Mouse (Mus musculus) subcutaneous adipose tissue, adult 2 months (tissue): ENCODE results near the gene Abcg4. TPM values are rescaled to one million over a fixed set of nuclear protein-coding genes. Genes with fewer than 3 reads are reported as not detected.

Experiments
- polyA plus RNA-seq: library from polyadenylated mRNA; depleted of rRNA; stranded (reverse); fragments of >200 nt; gene quantifications from 2 replicates; pipeline ENCODE4 v1.2.3, GENCODE M21; 2012; ENCODE audit warnings: low replicate concordance; rRNA removed

Gene Abcg4
- 4.6 and 20.7 TPM in 2 replicates for polyA plus RNA-seq

DNA sequence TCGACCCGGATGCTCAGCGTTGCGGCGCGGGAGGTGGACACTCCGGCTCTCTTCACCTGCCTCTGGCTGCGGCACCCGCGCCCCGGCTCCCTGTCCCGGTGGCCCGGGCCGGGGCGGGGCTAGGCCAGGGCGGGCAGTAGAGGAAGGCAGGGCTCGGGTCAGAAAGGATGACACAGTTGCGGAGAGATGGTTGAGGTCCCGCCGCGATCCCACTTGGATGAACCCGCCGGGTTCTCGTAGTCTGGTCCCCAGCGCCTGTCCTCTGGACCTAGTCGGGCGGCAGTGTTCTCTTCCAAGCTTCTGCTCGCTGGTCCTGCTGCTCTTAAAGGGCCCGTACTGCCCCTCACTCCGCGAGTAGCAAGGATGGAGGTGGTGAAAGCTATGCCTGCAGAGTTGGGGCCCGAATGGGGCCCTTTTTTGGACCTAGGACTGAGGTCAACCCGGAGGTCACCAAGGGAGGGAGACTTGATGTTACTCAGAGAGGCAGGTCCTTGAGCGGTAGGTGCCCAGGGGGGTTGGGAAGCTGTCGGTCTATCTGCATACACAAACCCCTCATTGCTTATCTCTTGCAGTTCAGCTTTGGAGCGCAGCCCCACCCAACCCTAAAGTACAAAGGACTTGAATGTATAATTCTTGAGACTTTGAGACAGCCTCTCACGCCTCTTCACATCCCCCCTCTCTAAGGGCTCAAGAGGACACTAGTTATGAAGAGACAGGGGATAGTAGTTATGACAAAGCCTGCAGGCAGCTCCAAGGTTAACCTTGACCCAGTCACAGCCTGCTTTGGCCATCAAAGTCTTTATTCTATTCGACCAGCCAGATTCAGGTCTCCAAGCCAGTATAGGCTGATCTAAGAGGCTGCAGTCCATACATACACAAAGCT is at the start of gene Abcg4:
TSS of gene Abcg4 (minus strand) at position 540 of the 883 bp plus-strand sequence.

DNA sequence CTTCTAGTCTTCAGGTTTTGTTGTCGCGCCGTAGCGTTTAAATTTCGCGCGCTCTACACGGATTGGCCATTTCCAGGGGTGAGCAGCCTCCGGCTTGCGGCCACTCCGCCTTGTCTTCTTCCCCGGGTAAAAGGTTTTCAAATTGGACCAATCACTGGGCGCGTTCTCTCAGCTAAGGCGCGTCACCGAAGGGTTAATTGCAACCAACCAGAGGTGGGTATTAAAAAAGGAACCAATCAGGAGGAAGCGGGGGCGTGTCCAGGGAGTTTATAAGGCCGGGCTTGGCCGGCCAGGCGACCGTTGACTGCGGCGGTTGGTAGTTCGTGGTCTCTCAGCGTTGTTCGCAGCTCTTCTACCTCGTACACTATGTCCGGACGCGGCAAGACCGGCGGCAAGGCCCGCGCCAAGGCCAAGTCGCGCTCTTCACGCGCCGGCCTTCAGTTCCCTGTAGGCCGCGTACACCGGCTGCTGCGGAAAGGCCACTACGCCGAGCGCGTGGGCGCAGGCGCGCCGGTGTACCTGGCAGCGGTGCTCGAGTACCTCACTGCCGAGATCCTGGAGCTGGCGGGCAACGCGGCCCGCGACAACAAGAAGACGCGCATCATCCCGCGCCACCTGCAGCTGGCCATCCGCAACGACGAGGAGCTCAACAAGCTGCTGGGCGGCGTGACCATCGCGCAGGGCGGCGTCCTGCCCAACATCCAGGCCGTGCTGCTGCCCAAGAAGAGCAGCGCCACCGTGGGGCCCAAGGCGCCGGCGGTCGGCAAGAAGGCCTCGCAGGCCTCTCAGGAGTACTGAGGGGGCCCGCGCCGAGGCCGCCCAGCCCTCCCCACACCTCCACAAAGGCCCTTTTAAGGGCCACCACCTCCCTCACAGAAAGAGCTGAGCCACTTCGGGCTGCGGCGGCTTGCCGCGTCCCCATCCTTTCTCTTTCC is 46.2 kb upstream of the Abcg4 start, which contains the start of gene H2afx:
TSS of gene H2afx (plus strand) at position 299 of the 935 bp plus-strand sequence.

DNA sequence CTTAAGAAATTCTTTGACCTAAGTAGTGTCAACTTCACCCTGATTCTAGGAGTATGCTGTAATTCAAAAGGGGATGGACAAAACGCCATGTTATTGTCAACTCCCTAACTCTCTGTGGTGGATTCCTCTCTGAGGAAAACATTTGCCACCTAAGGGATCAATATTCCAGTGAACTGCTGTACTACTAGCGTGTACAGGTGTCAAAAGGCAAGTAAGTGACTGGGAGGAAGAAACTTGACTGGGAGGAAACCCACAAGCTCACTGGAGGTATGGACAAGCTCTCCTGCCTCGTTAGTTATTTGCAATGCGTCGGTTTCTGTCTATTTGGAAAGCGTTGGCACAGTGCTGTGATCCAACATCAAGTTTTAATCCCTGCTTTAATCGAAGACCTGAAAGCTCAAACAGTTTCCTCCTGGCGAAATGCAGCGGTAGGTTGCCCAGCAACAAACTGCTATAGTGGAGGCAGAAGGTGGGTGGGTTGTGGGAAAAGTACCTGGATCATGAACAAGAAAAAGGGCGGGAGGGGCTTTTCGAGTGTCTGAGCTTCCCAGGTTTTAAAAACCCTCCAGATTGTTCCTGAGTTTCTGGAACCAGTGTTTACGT is 37.5 kb upstream of the Abcg4 start, which contains the start of gene Dpagt1:
TSS of gene Dpagt1 (plus strand) at position 252 of the 603 bp plus-strand sequence.

DNA sequence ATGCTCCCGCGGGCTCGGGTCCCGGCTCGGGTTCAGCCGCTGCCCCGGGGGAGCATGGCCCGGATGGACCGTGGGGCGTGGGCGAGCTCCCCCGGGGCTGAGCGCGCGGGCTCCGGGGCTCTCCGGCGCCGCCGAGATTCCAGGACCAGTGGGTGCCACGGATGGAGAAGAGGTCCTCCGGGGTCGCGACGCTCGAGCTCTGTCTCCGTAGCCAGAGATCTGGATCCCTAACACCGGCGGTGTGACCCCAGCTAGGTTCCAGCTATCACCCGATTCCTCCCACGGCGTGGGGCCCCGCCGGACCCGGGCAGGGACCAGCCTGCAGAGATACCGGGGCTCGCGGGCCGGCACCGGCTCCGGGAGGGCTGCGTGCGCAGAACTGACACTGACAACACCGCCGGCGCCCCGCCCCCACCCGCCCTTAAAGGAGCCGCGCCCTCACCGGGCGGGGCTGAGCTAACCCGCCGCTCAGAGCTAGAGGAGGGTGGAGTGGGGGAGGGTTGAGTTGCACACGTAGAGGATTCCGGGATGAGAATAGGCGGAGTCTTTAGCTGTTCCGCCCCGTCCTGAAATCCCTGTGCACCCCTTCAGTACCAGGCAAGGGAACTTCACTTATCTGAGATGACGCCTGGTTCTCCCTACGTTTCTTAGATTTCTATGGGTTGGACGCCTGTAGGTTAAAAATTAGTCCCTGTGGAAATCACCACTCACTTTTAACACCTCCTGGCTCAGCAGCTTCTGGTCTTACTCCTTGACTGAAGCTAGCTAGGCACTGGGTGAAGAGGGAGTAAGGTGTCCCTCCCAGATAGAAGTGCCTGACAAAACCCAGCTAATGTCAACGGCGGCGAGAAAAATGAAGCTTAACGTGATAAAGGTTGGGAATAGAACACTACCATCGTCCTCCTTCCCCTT is 31.7 kb upstream of the Abcg4 start, which contains the start of gene C2cd2l:
TSS of gene C2cd2l (minus strand) at position 399 of the 912 bp plus-strand sequence.

DNA sequence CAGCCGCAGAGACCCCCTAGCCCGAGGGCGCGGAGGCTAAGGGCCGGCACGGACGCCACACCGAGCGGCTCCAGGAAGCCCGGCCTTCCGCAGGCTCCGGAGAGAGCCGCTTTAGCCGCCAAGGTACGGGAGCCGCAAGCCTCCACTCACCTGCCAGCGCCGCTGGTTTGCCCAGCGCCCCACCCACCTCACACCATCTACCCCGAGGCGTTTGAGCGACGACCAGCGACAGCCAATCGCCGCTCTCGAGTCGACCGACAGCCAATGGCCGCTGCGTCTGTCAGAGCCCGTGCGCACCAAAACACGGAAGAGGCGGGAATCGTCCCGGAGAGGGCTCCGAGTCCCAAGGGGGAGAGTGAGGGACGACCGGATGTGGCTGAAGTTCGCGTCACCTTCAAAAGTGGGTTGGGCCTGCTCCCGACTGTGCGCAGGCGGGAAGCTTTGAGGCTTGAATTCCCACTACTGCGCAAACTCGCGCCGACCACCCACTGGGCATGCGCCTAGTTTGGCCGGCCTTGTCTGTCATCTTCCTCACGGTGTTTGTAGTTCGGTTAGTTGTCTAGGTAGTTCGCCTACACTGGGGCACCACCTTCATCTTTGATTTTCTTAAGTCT is 17.2 kb upstream of the Abcg4 start, which contains the start of gene Hinfp:
TSS of gene Hinfp (minus strand) at position 206 of the 614 bp plus-strand sequence.

DNA sequence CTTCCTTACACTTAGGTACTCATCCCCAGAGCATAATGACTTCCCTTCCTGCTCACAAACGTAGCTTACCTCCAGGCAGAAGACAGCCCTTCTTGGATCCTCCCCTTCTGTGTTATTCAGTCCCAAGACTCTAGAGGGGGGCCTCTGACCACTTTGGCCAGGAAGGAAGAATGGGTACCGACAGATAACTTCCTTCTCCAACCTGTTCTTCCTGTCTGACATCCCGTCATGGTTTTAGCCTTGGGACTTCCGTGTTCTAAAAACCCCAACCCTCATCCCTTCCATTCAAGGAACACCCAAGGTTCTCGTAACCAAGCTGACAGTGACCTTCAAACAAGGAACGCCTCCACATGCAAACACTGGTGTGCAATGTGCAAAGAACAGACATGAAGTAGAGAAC is 20.0 kb downstream of the Abcg4 start, which contains the start of gene Nlrx1:
TSS of gene Nlrx1 (minus strand) at position 168 of the 400 bp plus-strand sequence.

DNA sequence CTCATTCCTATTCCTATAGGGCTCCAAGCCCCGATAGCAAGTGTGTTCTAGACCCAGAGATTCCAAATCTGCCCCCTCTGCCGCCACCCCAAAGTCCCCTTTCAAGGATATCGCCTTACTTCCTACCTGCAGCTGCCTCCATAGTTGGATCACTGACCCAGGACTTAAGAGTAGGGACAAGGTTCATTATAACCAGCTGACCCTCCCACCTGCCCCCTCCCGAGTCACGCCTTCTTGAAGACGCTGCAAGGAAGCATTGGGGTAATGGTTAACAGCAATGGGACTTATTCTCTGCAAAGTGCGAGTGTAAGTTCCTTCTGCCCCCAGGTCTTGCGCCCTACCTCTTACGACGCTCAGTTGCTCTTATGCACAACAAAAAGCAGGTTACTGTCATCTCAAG is 37.1 kb downstream of the Abcg4 start, which contains the start of gene Pdzd3:
TSS of gene Pdzd3 (minus strand) at position 158 of the 400 bp plus-strand sequence.

DNA sequence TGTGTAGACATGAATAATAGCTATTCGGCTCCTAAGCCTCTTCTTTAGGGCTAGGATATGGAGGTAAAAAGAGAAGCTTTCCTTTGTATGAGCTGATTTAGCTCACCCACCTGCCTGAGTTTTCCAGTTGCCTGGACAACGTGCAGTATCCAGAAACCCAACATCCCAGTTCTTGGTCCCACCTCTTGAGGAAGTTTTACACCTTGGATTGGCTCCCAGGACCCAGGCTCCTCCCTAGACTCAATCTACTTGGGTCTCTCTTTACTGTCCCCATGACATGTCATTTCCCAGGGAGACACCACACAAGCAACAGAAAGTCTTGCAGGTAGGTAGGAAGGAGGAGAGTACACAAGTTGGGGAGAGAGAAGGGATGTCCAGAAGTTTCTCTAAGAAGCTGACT is 48.0 kb downstream of the Abcg4 start, which contains the start of gene Ccdc153:
TSS of gene Ccdc153 (plus strand) at position 278 of the 400 bp plus-strand sequence.

DNA sequence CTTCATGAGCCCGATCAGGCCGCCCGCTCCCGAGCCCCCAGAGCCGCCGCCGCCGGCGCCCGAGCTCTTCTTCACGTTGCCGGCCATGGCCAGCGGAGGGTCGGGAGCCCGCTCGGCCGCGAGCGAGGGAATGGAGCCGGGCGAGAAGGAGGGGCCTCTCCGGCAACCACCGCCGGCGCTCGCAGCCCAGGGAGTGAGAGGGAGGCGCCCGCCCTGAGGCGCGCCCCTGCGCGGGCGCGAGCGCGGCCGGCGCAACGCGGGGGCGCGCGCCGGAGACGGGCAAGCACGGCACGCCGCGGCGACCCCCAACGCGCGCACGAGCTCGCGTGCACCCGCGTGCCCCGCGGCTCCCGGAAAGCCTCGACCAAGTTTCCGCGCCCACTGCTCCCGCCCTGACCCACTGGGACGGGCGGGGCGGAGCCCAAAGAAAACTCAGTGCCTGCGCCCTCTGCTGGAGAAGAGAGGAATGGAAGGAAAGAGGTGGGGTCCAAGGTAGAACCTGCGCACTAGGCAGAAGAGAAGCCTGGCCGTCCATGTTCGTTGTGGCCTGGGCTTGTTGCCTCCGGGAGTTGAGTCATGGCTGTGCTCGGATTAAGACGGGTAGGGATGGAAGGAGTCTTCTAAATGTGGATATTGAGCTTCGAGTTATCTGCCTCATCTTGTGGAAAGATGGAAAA is 54.5 kb downstream of the Abcg4 start, which contains the start of gene Cbl:
TSS of gene Cbl (minus strand) at position 248 of the 677 bp plus-strand sequence.

Other genes starting within 250 kb of the Abcg4 start
- gene Thy1, start 245.2 kb downstream of the Abcg4 start, polyA plus RNA-seq, result 96.2 and 370 TPM in 2 replicates
- 7.9 and 15.6 TPM in 2 replicates for gene Usp2, start 221.6 kb downstream of the Abcg4 start, polyA plus RNA-seq
- gene Mfrp, start 186.9 kb downstream of the Abcg4 start, polyA plus RNA-seq, result 0.19 and 0.22 TPM in 2 replicates
- 29.5 and 33.1 TPM in 2 replicates for gene C1qtnf5, start 181.4 kb downstream of the Abcg4 start, polyA plus RNA-seq
- 0.23 TPM in 1 of 2 replicates, not detected in the other for gene Gm49380, start 175.1 kb downstream of the Abcg4 start, polyA plus RNA-seq
- 31.5 and 51.6 TPM in 2 replicates for gene Rnf26, start 175.1 kb downstream of the Abcg4 start, polyA plus RNA-seq
- 257 and 403 TPM in 2 replicates for gene Mcam, start 154.1 kb downstream of the Abcg4 start, polyA plus RNA-seq
- gene Cbl, start 54.6 kb downstream of the Abcg4 start, polyA plus RNA-seq, result 11.5 and 18.6 TPM in 2 replicates
- not detected in 2 replicates for gene Ccdc153, start 47.9 kb downstream of the Abcg4 start, polyA plus RNA-seq
- 0.10 and 0.13 TPM in 2 replicates for gene Pdzd3, start 37.1 kb downstream of the Abcg4 start, polyA plus RNA-seq
- gene Nlrx1, start 20.0 kb downstream of the Abcg4 start, polyA plus RNA-seq, result 23.7 and 26.2 TPM in 2 replicates
- gene Hinfp, start 17.1 kb upstream of the Abcg4 start, polyA plus RNA-seq, result 27.2 and 45.3 TPM in 2 replicates
- gene C2cd2l, start 31.7 kb upstream of the Abcg4 start, polyA plus RNA-seq, result 64.0 and 72.6 TPM in 2 replicates
- gene Dpagt1, start 37.4 kb upstream of the Abcg4 start, polyA plus RNA-seq, result 71.2 and 80.6 TPM in 2 replicates
- 28.0 and 118 TPM in 2 replicates for gene H2afx, start 46.1 kb upstream of the Abcg4 start, polyA plus RNA-seq
- gene Hmbs, start 55.6 kb upstream of the Abcg4 start, polyA plus RNA-seq, result 62.0 and 66.6 TPM in 2 replicates
- gene Vps11, start 73.1 kb upstream of the Abcg4 start, polyA plus RNA-seq, result 35.6 and 39.4 TPM in 2 replicates
- gene Hyou1, start 90.9 kb upstream of the Abcg4 start, polyA plus RNA-seq, result 32.6 and 83.1 TPM in 2 replicates
- gene Slc37a4, start 108.2 kb upstream of the Abcg4 start, polyA plus RNA-seq, result 35.9 and 39.9 TPM in 2 replicates
- 174 and 399 TPM in 2 replicates for gene Rps25, start 118.5 kb upstream of the Abcg4 start, polyA plus RNA-seq
- 73.4 and 120 TPM in 2 replicates for gene Trappc4, start 119.0 kb upstream of the Abcg4 start, polyA plus RNA-seq
- gene Ccdc84, start 130.0 kb upstream of the Abcg4 start, polyA plus RNA-seq, result 26.8 and 28.5 TPM in 2 replicates
- gene Foxr1, start 152.5 kb upstream of the Abcg4 start, polyA plus RNA-seq, result not detected in 2 replicates
- gene Upk2, start 166.4 kb upstream of the Abcg4 start, polyA plus RNA-seq, result 0.14 and 5.6 TPM in 2 replicates
- 41.1 and 47.8 TPM in 2 replicates for gene Bcl9l, start 194.2 kb upstream of the Abcg4 start, polyA plus RNA-seq